Mouse (Mus musculus): ENCODE data around the gene Olfr1013.

DNA sequence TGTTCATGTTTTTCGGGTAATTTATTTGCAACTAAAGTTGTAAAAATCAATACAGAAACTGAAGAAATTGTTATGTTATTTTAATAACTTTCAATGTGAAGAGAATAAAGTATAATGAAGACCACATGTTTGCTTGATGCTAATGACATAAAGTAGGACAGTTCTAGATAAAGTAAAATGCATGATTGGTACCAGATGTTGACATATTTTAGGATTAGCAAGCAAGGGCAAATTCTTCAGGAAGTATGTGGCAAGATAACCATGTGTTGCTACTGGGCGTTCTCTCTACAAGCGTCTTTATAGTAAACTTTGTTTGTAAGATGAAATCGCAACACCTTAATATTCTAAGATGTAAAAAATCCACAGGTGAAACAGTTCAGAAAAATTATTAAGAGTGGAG, 37.6 kb downstream of the Olfr1013 start:
- TF ChIP-seq TAL1 (IDR thresholded peaks at IDR 0.05; ENCODE audit: low read length), result no peak
- no peak for TF ChIP-seq GATA1 (IDR thresholded peaks at IDR 0.05; ENCODE audit: low read length)

Data from erythroblast, embryonic 14.5 days (primary cell).